Mouse (Mus musculus): ENCODE measurements around the gene Med16. TPM values are rescaled to one million over a fixed set of nuclear protein-coding genes. Genes with fewer than 3 reads are reported as not detected.

The Med16 gene
- total RNA-seq, 2 experiments from 2014 or later: 50.4 to 56.7 TPM

- DNase-seq: no peak
Measured at GRCm38 (mm10) chr10:79860079-79860911, 48.4 kb downstream of the Med16 start.

GRCm38 (mm10) chr10:79859116-79859515 is 49.6 kb downstream of the Med16 start:
- no peak for DNase-seq

- DNase-seq: peak; percentile 77 to 81
Measured at GRCm38 (mm10) chr10:79858416-79859074, 50.2 kb downstream of the Med16 start.

GRCm38 (mm10) chr10:79857894-79858293 is 50.8 kb downstream of the Med16 start:
- no peak for DNase-seq

GRCm38 (mm10) chr10:79857452-79857811 is 51.3 kb downstream of the Med16 start:
- peak; percentile 73 to 86 for DNase-seq

- no peak for DNase-seq
Measured at GRCm38 (mm10) chr10:79856704-79857451, 51.8 kb downstream of the Med16 start.

GRCm38 (mm10) chr10:79856280-79856679 is 52.4 kb downstream of the Med16 start:
- peak in 1 of 2 experiments; percentile 20 for DNase-seq

- DNase-seq: peak; percentile 43 to 49
Measured at GRCm38 (mm10) chr10:79855558-79856184, 53.1 kb downstream of the Med16 start.

- DNase-seq: peak; percentile 69 to 71
Measured at GRCm38 (mm10) chr10:79854801-79855541, 53.8 kb downstream of the Med16 start.

- DNase-seq: peak; percentile 99
Measured at GRCm38 (mm10) chr10:79853860-79854795, 54.6 kb downstream of the Med16 start, which contains the start of gene Ptbp1. Gene Ptbp1 (plus strand): TSS chr10:79854427.

- peak; percentile 97 to 98 for DNase-seq
Measured at GRCm38 (mm10) chr10:79853392-79853791, 55.3 kb downstream of the Med16 start.

GRCm38 (mm10) chr10:79852827-79853226 is 55.9 kb downstream of the Med16 start:
- DNase-seq: no peak

- DNase-seq: peak; percentile 69 to 71
Measured at GRCm38 (mm10) chr10:79852107-79852789, 56.5 kb downstream of the Med16 start.

GRCm38 (mm10) chr10:79851653-79852052 is 57.1 kb downstream of the Med16 start:
- DNase-seq: peak in 1 of 2 experiments; percentile 22

- DNase-seq: no peak
Measured at GRCm38 (mm10) chr10:79849941-79850628, 58.6 kb downstream of the Med16 start.

- DNase-seq: no peak
Measured at GRCm38 (mm10) chr10:79846553-79846952, 62.2 kb downstream of the Med16 start.
